Mouse (Mus musculus) testis, postnatal 10 days (tissue): Measurements from ENCODE around the gene Spop.

ENCODE experiments used
- DNase-seq: peaks from one replicate; pipeline ENCODE4 v3.0.0; 2021; ENCODE audit warnings: low spot score

Gene Spop

DNA sequence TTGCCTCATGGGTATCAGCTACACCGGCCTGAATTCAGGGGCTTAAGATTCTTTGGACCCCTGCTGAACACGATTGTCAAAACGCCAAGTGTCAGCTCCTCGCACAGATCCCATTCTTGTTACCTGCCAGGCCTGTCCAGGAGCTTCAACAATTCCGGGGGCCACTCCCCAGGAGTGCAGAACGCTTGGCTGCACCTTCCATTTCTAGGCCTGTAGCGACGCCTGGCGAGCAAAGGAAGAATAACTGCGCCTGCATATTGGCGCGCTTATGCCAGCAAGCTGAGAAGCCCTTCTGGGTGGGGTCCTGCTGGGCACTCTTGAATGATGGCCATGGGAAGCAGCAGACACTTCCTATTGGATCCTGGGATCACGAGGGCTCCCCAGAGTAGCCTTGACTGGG is 107.7 kb downstream of the Spop start:
- DNase-seq = peak; percentile 84

DNA sequence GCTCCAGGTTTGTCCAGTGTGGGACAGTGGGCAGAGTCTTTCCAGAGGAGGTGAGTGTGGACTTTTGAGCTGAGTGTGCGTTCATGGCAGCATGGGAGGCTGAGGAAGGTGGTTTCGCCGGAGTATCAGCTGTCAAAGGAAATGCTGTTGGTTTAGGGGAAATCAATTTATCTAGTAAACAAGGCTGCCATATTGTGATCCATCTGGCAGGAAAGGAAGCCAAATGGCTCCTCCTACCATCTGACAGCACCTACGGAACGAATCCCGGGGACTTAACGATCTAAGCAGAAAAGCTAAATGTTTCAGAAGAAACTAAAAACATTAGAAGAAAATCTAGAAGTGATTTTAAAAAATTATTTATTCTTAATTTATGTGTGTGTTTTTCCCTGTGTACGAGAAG is 113.4 kb downstream of the Spop start:
- DNase-seq = no peak

DNA sequence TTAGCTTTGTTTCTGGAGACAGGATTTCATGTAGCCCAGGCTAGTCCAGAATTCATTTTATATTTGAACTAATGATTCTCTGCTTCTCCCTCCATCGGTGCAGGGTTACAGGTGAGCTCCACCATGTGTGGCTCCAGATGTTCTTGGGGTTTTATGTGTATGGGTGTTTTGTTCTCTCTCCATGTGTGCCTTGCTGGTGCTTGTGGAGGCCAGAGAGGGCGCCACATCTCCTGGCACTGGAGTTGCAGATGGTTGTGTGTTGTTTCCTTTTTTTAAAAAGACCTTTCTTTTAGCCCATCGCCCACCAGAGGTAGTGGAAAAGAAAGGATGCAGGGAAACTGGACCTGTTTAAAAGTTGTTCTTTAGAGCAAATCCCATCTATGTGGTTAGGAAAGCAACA is 114.4 kb downstream of the Spop start:
- no peak for DNase-seq

DNA sequence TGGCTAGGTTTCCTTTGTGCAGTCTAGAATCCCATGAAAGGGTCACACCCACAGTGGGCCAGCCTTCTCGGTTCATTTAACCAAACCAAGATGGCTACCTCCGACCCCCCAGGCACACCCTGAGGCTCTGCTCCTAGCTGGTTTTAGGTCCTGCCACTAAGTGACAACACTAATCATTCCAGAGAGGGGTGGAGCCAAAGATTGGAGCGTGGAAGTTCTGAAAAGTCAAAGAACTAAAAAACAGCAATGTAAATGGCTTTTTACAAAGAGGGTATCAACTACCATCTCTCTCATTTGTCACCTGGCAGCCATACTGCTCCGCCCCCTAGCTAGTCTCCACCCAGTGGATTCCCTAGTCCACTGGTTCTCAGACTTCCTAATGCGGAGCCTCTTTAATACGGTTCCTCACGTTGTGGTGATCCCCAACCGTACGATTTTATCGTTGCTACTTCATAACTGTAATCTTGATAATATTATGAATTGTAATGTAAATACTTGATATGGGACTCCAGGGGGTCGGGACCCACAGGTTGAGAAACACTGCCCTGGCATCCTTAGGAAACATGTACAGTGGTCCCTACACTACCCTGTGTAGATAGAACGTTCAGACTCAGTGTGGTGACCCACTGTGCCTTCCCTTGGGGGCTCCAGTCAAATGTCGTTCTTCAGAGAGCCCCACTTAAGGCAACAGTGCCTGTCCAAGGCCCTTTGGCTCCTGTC is 118.6 kb downstream of the Spop start:
- no peak for DNase-seq

DNA sequence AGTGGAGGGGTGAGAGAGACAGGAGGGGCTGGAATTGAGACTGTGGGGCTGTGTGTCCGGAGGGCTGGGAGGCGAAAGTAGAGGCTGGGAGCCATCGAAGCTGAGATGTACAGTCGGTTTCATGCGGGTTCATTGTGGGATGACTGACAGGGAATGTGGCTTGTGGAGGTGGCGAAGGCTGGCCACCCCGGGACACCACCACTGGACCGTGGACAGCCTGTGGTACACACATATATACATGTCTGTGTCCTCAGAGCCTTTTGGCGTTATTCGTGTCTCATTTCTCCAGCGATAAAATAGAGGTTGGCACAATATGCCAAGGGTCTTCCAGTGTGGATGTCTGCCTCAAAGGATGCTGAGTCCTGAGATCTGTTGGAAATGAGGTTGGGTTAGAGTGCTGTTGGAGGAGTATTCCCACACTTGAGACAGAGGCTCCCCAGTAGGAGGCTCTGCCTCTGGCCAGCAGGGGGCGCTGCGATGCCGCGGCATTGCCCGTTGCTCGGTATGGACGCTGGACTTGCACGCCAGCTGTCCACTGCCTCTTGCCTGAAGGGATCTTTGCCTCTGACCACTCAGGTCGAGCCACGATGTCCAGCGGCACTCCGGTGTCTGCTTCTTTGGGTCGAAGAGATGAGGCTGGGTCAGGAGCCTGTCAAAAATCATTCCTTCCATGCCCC is 119.7 kb downstream of the Spop start:
- peak; percentile 98 for DNase-seq

DNA sequence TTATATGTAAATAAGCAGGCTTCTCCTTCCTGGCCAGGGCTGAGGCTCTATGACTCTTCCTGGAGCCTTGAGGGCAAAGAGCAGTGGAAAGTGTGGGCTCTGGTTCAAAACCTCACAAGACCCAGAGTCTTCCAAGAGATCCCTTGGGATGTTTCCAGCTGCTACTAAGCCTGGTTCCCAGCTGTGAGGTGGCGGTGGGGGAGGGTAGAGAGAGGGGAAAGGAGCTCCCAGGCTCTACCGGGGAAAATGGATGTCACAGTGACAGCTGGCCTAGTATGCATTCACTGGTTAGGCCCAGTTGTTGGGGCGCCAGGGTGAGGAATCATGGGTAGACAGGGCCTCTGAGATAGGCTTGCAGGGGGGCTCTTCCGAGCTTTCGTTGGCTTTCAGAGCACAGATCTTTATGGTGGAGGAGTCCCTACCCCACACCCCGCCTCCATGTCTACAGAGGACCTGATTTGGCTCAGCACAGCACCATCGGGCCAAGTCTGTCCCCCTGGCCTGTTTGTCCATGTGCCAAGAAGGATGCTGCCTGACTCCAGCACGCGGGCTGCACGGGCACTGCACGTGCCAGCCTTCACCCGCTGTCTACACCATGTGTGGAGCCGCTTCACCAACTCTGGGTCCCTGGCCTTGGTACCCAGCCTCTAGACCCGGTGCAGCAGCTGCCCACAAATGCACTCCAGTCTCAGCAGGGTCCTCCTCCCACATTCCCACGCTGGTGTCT is 124.7 kb downstream of the Spop start:
- no peak for DNase-seq

DNA sequence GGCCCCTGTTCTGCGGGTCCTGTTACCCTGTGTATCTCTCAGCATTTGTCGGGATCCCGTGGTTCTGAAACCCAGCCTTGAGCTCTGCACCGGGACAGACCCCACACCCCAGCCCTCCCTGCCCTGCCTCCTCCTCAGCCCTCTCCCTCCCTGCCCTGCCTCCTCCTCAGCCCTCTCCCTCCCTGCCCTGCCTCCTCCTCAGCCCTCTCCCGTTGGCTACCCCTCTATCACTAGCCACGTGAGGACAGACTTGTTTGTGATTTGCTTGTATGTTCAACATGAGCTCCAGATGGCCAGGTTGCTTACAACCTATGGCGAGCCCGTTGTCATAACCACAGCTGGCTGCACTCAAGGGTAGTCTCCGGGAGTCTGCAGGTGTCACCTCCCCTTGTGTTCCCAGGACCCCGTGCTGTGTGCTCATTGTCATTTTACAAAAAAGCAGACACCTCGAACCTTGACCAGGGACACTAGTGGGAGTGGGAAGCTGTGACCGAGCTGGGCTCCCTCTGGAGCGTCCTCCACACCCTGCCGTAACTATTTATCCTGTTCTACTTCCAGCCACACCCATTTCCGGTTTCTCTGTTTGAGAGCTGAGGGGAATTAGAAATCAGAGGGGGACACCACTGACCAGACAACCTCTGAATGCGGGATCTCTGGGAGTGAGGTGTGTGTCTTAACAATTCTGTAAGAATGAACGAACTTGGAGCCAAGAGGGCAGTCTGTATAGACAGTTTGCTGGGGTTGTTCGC is 126.9 kb downstream of the Spop start:
- DNase-seq = no peak
